Mouse (Mus musculus): ENCODE results near the gene A1bg. TPM values are rescaled to one million over a fixed set of nuclear protein-coding genes. Genes with fewer than 3 reads are reported as not detected.

The A1bg gene
- polyA plus RNA-seq (2012; rRNA removed), result not detected in 2 replicates

DNA sequence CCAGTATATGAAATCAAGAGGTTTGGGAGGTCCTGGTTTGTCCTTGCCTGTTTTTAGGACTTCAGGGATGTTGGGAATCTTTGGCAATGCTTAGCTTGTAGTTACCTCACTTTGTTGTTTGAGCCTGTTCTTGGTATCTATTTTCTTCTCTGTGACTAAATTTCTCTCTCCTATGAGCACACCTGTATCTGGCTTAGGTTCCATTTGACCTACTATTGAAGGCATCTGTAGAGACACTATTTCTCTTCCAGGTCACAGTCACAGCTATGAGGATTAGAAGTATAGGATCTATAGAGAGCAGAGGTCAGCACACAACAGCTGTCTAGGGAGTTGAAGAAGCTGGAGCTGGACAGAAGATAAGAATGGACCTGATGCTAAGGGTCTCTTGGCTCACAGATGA, at the start of gene A1bg:
TSS of gene A1bg (minus strand) at position 101 of the 400 bp plus-strand sequence.
- DNase-seq, result no peak
- no peaks in the 10 kb centered on the region for H3K4me1 ChIP-seq (ENCODE audit: control insufficient read depth, insufficient read depth, low read length)
- H3K27ac ChIP-seq (ENCODE audit: insufficient read depth, low read length), result no peak within 1 kb of the TSS
- TF ChIP-seq POLR2A (IDR thresholded peaks at IDR 0.05; ENCODE audit: borderline replicate concordance, insufficient read depth, low read length) (no peak), CTCF (IDR thresholded peaks at IDR 0.05; ENCODE audit: borderline replicate concordance, insufficient read depth, low read depth, low read length) (no peak)
- no peaks in the 10 kb centered on the region for H3K27me3 ChIP-seq (ENCODE audit: control insufficient read depth, insufficient read depth, low read length)
- H3K4me3 ChIP-seq (replicated peaks; ENCODE audit: insufficient read depth, low read depth, low read length), result no peak within 1 kb of the TSS

DNA sequence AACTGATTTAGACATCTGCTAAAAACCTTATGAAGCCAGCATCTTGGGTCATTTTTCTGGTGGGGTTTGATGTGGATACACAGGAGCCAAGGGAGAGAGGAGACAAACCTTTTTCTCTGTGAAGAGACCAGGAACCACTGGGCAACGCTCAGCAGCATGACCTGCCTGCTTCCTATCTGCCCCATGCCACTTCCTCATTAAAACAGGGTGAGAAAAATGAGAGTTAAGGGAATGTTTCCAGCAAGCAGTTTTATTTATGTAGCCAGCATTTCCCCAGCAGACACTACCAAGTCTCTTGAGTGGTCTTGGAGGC, 45.7 kb upstream of the A1bg start:
- TF ChIP-seq CTCF (IDR thresholded peaks at IDR 0.05; ENCODE audit: borderline replicate concordance, insufficient read depth, low read depth, low read length) (no peak), POLR2A (IDR thresholded peaks at IDR 0.05; ENCODE audit: borderline replicate concordance, insufficient read depth, low read length) (no peak)
- Histone ChIP-seq H3K27ac (ENCODE audit: insufficient read depth, low read length) (no peak overlapping the region), H3K27me3 (ENCODE audit: control insufficient read depth, insufficient read depth, low read length) (no peaks in the 10 kb centered on the region), H3K4me3 (replicated peaks; ENCODE audit: insufficient read depth, low read depth, low read length) (no peak overlapping the region), H3K4me1 (ENCODE audit: control insufficient read depth, insufficient read depth, low read length) (no peaks in the 10 kb centered on the region)
- 30% methylated on average over 1 of the region's 1 CpGs for WGBS
- no peak for DNase-seq

DNA sequence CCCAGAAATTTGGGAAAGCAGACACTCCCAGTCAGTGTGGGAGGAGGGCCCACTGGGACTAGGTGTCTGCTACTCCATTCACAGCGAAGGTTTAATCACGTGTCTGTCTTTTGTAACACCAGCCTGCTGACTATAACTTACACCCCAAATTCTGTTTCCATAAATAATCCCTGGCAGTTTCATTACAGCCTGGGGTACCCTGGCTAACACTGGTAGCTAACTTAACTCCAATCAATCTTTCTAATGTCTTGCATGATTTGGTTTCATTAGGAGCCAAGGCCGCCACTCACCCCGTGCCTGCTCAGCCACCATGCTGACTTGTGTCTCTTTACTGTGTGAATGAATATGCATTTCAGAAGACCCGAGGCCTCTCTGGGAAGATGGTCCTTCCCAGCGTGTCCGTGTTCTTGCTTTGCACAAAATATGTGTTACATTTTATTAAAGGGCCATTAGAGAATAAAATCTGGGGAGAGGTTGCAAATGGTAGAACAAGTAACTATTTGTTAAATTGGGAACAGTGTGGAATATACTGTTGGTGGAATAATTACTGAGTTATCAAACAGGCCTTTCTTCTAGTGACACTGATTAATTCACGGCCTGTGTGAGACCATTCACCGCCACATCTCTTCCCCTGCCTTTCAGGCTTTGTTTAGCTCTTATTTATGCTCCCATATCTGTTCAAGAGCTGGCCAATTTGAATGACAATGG, 45.2 kb upstream of the A1bg start:
- 24% methylated on average over 9 of the region's 9 CpGs for WGBS
- Histone ChIP-seq H3K4me1 (ENCODE audit: control insufficient read depth, insufficient read depth, low read length) (no peaks in the 10 kb centered on the region), H3K27me3 (ENCODE audit: control insufficient read depth, insufficient read depth, low read length) (no peaks in the 10 kb centered on the region), H3K27ac (ENCODE audit: insufficient read depth, low read length) (no peak overlapping the region), H3K4me3 (replicated peaks; ENCODE audit: insufficient read depth, low read depth, low read length) (no peak overlapping the region)
- DNase-seq, result no peak
- TF ChIP-seq CTCF (IDR thresholded peaks at IDR 0.05; ENCODE audit: borderline replicate concordance, insufficient read depth, low read depth, low read length) (no peak), POLR2A (IDR thresholded peaks at IDR 0.05; ENCODE audit: borderline replicate concordance, insufficient read depth, low read length) (no peak)

DNA sequence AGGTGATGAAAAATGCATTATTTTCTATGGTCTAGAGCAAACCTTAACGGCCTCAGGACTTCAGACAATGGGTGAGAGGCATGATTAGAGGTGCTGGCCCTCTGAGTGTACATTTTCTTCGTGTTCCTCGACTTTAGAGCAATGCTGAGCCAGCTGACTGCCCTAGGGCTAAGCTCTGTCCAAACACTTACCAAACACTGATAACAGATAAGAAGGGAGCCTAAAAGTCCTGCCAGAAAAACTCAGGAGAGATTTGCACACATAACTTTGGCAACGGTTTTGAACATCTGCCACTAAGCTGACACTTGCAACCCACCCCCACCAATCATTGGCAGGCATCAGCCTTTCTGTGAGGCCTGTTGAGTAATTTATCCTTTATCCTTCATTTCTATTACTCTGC, 2.9 kb upstream of the A1bg start:
- H3K4me3 ChIP-seq (replicated peaks; ENCODE audit: insufficient read depth, low read depth, low read length), result no peak overlapping the region
- no peaks in the 10 kb centered on the region for H3K27me3 ChIP-seq (ENCODE audit: control insufficient read depth, insufficient read depth, low read length)
- DNase-seq, result no peak
- H3K4me1 ChIP-seq (ENCODE audit: control insufficient read depth, insufficient read depth, low read length), result no peaks in the 10 kb centered on the region
- TF ChIP-seq CTCF (IDR thresholded peaks at IDR 0.05; ENCODE audit: borderline replicate concordance, insufficient read depth, low read depth, low read length) (no peak), POLR2A (IDR thresholded peaks at IDR 0.05; ENCODE audit: borderline replicate concordance, insufficient read depth, low read length) (no peak)
- 63% methylated on average over 4 of the region's 4 CpGs for WGBS
- no peak overlapping the region for H3K27ac ChIP-seq (ENCODE audit: insufficient read depth, low read length)

DNA sequence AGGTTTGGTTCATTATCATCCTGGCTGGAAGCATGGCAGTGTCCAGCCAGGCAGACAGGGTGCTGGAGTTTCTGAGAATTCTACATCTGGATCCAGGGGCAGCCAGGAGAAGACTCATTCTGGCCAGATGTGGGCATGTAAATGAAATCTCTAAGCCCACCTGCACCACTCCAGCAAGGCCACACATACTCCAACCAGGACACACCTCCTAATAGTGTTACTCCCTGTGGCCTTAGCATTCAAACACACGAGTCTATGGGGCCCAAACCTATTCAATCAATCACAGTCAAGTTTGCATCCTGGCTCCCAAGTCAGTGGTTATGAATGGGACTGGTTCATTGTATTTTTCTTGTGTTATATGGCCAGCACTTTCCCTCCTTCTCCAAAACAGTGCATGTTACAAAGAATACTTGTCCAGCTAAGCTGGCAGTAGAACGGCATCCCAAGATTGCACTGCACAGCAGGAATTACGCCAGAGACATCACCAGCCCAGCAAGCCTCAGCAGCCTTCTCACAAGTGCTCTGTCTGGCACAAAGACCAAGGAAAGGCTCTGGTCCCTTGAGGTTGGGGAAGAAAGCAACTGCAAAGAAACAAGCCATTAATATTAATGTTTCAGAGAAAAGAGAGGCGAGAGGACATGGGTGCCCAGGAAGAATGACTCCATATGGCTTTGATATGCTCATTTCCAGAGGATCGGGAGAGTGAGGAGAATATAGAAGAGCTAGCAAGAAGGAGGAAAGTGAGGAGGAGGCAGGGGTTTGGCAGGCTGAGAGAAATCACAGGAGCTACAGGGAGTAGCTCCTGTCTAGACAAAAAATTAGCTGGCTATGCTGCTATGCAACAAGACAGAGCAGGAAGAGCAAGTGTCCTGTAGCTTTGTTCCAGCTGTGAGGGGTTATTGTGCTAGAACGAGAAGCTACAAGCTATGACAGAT, 18.8 kb downstream of the A1bg start:
- no peaks in the 10 kb centered on the region for H3K4me1 ChIP-seq (ENCODE audit: control insufficient read depth, insufficient read depth, low read length)
- WGBS, result 15% methylated on average over 6 of the region's 6 CpGs
- H3K27me3 ChIP-seq (ENCODE audit: control insufficient read depth, insufficient read depth, low read length), result no peaks in the 10 kb centered on the region
- no peak for DNase-seq
- no peak for TF ChIP-seq POLR2A (IDR thresholded peaks at IDR 0.05; ENCODE audit: borderline replicate concordance, insufficient read depth, low read length)
- TF ChIP-seq CTCF (IDR thresholded peaks at IDR 0.05; ENCODE audit: borderline replicate concordance, insufficient read depth, low read depth, low read length), result no peak
- H3K27ac ChIP-seq (ENCODE audit: insufficient read depth, low read length), result no peak overlapping the region
- H3K4me3 ChIP-seq (replicated peaks; ENCODE audit: insufficient read depth, low read depth, low read length), result no peak overlapping the region

DNA sequence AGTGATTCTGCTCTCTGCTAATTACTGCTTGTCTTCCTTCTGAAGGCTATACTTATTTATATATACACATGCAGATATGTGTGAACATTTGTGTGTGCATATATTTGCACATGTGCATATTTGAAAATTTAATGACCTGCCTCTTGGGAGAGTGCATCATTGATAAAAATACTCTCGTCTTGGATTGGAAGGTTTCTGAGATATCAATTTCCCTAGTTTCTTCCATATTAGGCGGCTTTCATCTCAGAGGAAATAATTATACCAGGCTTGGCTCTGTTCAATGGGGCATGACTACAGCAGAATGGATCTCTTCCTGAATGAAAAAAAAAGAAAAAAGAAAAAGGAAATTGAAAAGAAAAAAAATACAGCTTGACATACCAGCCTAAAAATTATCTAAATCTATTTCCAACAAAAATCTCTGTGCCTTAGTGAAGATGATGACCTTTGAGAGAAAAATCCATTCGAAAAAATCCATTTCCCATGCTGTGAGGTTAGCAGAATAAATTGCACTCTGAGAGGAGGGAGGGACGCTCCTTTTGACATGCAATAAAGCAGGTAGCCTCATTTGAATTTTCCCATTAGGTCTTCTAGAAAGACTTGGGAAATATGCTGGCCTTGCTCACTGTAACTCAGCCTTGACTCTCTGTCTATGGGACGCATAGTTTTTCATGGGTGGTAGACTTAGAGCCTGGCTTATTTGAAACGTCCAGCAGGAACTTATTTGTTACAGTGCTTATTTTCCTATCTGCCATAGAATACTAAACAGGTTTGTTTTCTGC, 24.4 kb downstream of the A1bg start:
- no peak for TF ChIP-seq CTCF (IDR thresholded peaks at IDR 0.05; ENCODE audit: borderline replicate concordance, insufficient read depth, low read depth, low read length)
- TF ChIP-seq POLR2A (IDR thresholded peaks at IDR 0.05; ENCODE audit: borderline replicate concordance, insufficient read depth, low read length), result no peak
- H3K4me1 ChIP-seq (ENCODE audit: control insufficient read depth, insufficient read depth, low read length), result no peaks in the 10 kb centered on the region
- no peak overlapping the region for H3K27ac ChIP-seq (ENCODE audit: insufficient read depth, low read length)
- DNase-seq, result no peak
- WGBS, result 62% methylated on average over 6 of the region's 6 CpGs
- no peak overlapping the region for H3K4me3 ChIP-seq (replicated peaks; ENCODE audit: insufficient read depth, low read depth, low read length)
- H3K27me3 ChIP-seq (ENCODE audit: control insufficient read depth, insufficient read depth, low read length), result no peaks in the 10 kb centered on the region

DNA sequence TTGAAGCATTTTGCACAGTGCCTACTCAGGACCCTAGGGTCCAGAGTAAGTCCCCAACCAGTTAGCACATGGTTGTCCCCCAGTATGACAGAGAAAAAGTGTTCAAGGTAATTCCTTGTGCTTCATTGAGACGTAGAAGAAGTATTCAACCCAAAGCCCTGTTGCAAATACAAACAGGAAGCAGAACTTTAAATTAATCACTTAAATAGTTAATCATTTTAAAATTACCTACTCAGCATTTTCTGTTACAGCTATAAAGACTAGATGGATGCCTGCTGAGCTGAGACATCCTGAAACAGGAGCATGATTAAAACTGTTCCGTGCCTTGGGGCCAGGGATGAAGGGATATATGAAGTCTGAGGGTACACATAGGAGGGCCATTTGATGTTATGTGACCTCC, 26.8 kb downstream of the A1bg start:
- no peaks in the 10 kb centered on the region for H3K27me3 ChIP-seq (ENCODE audit: control insufficient read depth, insufficient read depth, low read length)
- no peak for DNase-seq
- no peak overlapping the region for H3K4me3 ChIP-seq (replicated peaks; ENCODE audit: insufficient read depth, low read depth, low read length)
- no peaks in the 10 kb centered on the region for H3K4me1 ChIP-seq (ENCODE audit: control insufficient read depth, insufficient read depth, low read length)
- TF ChIP-seq CTCF (IDR thresholded peaks at IDR 0.05; ENCODE audit: borderline replicate concordance, insufficient read depth, low read depth, low read length) (no peak), POLR2A (IDR thresholded peaks at IDR 0.05; ENCODE audit: borderline replicate concordance, insufficient read depth, low read length) (no peak)
- WGBS, result 86% methylated on average over 2 of the region's 2 CpGs
- H3K27ac ChIP-seq (ENCODE audit: insufficient read depth, low read length), result no peak overlapping the region
